Mouse (Mus musculus) frontal cortex, adult 2 months (tissue): ENCODE measurements around the gene Pibf1. TPM values are rescaled to one million over a fixed set of nuclear protein-coding genes. Genes with fewer than 3 reads are reported as not detected.

Experiments used
- DNase-seq, 2 experiments: peaks; one replicate each; pipeline ENCODE4 v3.0.0; 2022; ENCODE audit warnings: low spot score in 1 of 2; ENCODE audit errors: extremely low spot score in 1 of 2
- polyA plus RNA-seq: library from polyadenylated mRNA; depleted of rRNA; stranded (reverse); fragments of >200 nt; gene quantifications from 2 replicates; pipeline ENCODE4 v1.2.3, GENCODE M21; 2012

Pibf1 gene
- polyA plus RNA-seq, 1 experiment = 8.9 TPM

GRCm38 (mm10) chr14:99140036-99140435 lies 40.8 kb downstream of the Pibf1 start:
- DNase-seq = no peak

- peak in 1 of 2 experiments; percentile 86 for DNase-seq
Observed at GRCm38 (mm10) chr14:99141786-99142633, 42.8 kb downstream of the Pibf1 start.

GRCm38 (mm10) chr14:99146841-99147240 lies 47.6 kb downstream of the Pibf1 start:
- DNase-seq = no peak

- DNase-seq = no peak
Observed at GRCm38 (mm10) chr14:99152683-99153082, 53.5 kb downstream of the Pibf1 start.

- DNase-seq = no peak
Observed at GRCm38 (mm10) chr14:99159940-99160339, 60.7 kb downstream of the Pibf1 start.

- peak in 1 of 2 experiments; percentile 25 for DNase-seq
Observed at GRCm38 (mm10) chr14:99163051-99163450, 63.8 kb downstream of the Pibf1 start.

GRCm38 (mm10) chr14:99174138-99174745 lies 75.0 kb downstream of the Pibf1 start:
- no peak for DNase-seq

- no peak for DNase-seq
Observed at GRCm38 (mm10) chr14:99176559-99176958, 77.3 kb downstream of the Pibf1 start.

- DNase-seq = no peak
Observed at GRCm38 (mm10) chr14:99190153-99190790, 91.0 kb downstream of the Pibf1 start.

GRCm38 (mm10) chr14:99205865-99206264 lies 106.6 kb downstream of the Pibf1 start:
- DNase-seq = no peak

GRCm38 (mm10) chr14:99206591-99206990 lies 107.4 kb downstream of the Pibf1 start:
- DNase-seq = no peak

GRCm38 (mm10) chr14:99210431-99210830 lies 111.2 kb downstream of the Pibf1 start:
- peak in 1 of 2 experiments; percentile 27 for DNase-seq

GRCm38 (mm10) chr14:99218396-99219012 lies 119.3 kb downstream of the Pibf1 start:
- DNase-seq = no peak

GRCm38 (mm10) chr14:99219757-99220171 lies 120.5 kb downstream of the Pibf1 start:
- peak in 1 of 2 experiments; percentile 11 for DNase-seq

- DNase-seq = no peak
Observed at GRCm38 (mm10) chr14:99225929-99226328, 126.7 kb downstream of the Pibf1 start.

GRCm38 (mm10) chr14:99229071-99229780 lies 130.0 kb downstream of the Pibf1 start:
- DNase-seq = no peak

GRCm38 (mm10) chr14:99233056-99233455 lies 133.8 kb downstream of the Pibf1 start:
- DNase-seq = no peak

GRCm38 (mm10) chr14:99237115-99237514 lies 137.9 kb downstream of the Pibf1 start:
- DNase-seq = no peak

- DNase-seq = no peak
Observed at GRCm38 (mm10) chr14:99240563-99240962, 141.3 kb downstream of the Pibf1 start.

- DNase-seq = no peak
Observed at GRCm38 (mm10) chr14:99244508-99244907, 145.3 kb downstream of the Pibf1 start.
